Mouse (Mus musculus) heart, postnatal 14 days (tissue): ENCODE results near the gene Gpc6. TPM values are rescaled to one million over a fixed set of nuclear protein-coding genes. Genes with fewer than 3 reads are reported as not detected.

ENCODE experiments used
- DNase-seq, 2 experiments: peaks; one replicate each; pipeline ENCODE4 v3.0.0; 2021 to 2022
- intact Hi-C: fragments of 180-260 bp; cut with DNase I; formaldehyde crosslinking; loops from one replicate; pipeline ENCODE4 v1.15.1; 2025
- long read RNA-seq, 2 experiments: library from polyadenylated mRNA; stranded (forward); transcript quantifications; one replicate each; pipeline ENCODE4 v2.0.0; 2021
- total RNA-seq, 2 experiments: library from RNA; stranded (reverse); gene quantifications; 2 replicates each; pipeline ENCODE4 v1.2.3; 2021

The Gpc6 gene
- total RNA-seq, result 10 to 100 TPM; 21.1 to 22.5 TPM
- long read RNA-seq, experiment 1, partial matches to known transcripts, result 0 of 2 reads
- long read RNA-seq, experiment 1, other reads (novel, unspliced or antisense), result 2 of 2 reads
- long read RNA-seq, experiment 2, result 0 reads

DNA sequence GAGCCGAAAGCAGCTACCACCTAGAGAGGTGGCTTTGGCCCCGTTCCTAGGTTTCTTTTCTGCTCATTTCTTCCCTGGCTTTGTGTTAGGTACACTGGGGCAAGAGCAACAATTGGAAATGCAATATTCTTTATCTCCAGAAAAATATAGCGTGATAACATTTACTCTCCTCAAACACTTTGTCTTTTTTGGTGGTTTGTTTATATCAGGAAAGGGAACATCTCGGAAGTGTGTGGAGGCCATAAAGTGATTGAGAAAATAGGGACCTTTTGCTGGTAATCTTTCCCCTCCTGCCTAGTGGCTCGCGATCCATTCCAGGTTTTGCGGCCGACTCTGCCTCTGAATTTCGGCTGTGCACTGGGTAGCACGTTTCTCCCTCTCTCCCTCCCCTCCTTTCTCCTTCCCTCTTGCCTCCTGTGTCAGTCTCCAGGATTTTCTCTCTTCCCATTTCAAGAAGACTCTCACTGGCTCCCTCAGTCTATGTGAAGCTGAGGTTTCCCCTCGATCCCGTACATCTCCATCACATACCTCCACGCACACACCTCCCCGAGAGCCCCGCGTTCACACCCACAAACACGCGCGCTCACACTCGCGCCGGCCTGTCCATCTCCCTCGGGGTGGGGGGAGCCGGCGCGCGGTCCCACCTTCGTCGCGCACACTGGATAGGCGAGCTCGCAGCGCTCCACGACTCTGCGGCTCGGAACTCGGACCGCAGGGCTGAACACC is at the start of gene Gpc6:
TSS of gene Gpc6 (plus strand) at position 440 of the 726 bp plus-strand sequence.
- intact Hi-C loops, result loop anchor here (10.0 kb wide), 1 partner anchor 170 kb away; no protein-coding TSS in a partner anchor
- peak; percentile 79 to 83 for DNase-seq

DNA sequence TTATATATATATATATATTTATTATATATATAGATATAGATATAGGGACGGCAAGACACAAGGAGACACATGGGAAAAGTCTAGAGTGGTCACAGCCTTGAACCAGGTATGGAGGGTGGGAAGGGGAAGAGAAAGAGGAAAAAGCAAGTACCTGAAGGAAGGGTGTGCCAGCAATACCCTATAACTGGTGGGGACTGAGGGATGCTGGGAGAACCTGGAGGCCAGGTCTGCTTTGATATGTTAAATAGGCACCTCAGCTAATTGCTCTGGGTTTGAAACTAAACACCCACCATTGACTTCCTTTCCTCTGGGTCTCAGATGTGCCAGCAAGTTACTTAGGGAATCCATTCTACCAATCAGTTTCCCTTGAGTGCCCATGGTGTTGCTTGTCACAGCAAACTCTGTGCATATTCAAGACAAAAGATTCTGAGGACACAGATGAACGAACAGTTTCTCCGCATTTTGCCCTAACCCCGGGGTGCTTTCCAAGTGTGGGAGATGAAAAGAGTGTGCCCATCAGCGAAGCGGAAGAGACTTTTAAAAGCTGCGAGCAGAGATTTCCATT is 42.6 kb upstream of the Gpc6 start:
- no peak for DNase-seq

DNA sequence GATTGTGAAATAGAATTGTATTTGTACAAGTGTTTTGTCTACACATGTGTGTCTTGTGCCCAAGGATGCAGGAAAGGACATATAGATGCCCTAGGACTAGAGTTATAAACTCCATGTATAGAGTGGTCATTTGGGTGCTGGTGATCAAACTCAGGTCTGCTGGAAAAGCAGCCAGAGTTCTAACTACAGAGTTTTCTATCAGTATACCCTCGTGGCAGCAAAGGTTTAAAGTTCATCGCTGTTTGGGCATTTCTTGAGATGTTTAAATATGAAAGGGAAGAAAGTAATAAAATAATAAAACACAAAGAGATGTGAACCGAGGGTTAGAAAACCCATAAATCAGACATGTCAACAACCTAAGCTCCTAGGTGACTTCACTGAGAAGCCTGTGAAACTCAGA is 30.8 kb upstream of the Gpc6 start:
- no peak for DNase-seq
- intact Hi-C loops, result no loop called here

More for the DNA sequence above, 42.6 kb upstream of the Gpc6 start:
- intact Hi-C loops, result no loop called here

DNA sequence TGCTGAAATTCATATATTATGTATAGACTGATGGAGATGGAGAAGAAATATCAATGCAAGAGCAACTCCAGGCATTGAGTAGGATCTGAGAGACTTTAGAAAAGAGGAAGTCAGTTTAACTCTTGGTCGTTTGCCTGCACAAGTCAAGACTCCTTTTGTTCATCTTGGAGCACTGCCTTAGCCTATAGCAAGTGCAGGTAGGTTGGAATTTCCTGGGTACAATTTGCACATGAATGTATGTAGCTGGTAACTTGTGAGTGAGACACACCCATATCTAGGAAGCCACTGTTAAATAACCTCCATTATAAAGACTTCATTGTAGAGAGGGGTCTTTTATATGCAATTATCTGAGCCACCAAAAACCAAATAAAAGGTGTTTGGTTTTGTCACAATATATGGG is 27.1 kb upstream of the Gpc6 start:
- intact Hi-C loops, result no loop called here

DNA sequence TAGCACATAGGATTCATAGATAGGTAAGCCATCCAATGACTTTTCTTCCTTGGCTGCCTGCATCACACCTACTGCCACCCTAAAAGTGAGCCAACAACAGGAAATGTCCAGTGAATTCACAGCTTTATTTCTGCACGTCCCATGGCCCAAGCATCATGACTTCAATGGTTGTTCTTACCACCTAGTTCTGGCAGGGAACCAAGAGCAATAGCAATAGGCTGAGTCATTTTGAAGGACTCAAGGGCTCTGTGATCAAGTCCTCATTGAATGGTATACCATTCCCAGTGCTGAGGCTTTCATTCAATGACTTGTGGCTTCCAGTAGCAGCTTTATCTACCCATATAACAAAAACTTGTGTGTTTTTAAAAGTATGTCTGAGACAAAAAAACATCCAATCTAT is 13.3 kb upstream of the Gpc6 start:
- intact Hi-C loops, result no loop called here
- no peak for DNase-seq

More for the DNA sequence above, 27.1 kb upstream of the Gpc6 start:
- DNase-seq, result no peak

DNA sequence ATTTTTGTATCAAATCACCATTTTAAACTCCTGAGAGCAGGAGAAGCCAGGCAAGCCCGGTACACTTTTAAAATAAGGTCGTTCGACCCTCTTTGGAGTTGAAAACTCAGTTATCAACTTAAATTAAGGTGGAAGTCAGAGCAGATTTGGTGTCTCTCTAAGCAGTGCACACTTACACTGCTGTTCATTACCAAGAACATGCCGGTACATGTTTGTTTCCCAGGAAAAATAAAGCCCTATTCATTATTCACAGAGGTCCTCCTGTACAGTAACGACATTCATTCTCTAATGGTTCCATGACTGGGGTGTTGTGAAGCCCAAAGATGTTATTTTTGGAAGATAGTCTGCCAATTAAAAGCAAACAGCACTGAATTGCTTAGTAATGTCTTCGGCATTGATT is 8.2 kb upstream of the Gpc6 start:
- intact Hi-C loops, result no loop called here
- DNase-seq, result no peak

DNA sequence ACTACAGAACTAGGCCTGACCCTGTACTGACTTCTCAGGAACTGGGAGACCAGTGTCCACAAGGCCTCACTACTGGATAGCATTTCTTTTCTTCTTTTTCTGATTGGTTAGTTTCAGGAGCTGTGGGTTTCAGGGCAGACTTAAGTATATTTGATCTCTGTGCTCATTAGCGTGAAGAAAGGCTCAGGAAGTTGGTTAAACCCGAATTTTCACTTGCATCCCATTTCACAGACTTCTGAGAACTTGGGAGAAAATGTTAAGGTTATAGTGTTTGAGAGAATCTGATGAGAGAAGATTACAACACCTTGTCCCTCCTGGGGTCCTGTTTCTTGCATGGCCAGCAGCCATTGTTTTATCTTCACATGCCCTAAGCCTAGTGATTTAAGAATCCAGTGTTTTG is 849 bp upstream of the Gpc6 start:
- intact Hi-C loops, result loop anchor here (10.0 kb wide), 1 partner anchor 171 kb away; no protein-coding TSS in a partner anchor
- DNase-seq, result no peak

DNA sequence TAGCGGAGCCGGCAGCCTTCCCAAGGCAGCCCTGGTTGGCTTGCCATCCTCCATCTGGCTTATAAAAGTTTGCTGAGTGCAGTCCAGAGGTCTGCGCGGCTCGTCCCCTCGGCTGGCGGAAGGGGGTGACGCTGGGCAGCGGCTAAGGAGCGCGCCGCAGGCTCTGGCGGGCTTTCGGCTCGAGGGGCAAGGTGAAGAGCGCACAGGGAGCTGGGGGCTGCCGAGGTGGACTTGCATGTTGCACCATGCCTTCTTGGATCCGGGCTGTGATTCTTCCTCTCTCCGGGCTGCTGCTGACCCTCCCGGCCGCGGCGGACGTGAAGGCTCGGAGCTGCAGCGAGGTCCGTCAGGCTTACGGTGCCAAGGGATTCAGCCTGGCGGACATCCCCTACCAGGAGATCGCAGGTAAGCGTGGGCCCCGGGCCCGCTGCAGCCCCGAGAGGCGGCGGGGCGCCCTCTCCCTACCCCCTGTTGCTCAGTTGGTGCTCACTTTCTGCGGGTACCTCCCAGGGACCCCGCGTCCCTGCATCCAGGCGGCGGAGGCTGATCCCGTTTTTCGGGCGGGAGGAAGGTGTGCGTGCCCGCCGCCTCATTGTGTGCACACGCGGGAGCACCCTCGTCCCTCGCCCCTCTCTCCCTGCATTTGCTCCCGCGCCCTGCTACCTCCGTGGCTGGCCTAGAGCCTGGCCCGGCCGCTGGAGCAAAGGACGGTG is 732 bp downstream of the Gpc6 start:
- peak; percentile 44 to 47 for DNase-seq
- intact Hi-C loops, result loop anchor here (10.0 kb wide), 1 partner anchor 169 kb away; no protein-coding TSS in a partner anchor

DNA sequence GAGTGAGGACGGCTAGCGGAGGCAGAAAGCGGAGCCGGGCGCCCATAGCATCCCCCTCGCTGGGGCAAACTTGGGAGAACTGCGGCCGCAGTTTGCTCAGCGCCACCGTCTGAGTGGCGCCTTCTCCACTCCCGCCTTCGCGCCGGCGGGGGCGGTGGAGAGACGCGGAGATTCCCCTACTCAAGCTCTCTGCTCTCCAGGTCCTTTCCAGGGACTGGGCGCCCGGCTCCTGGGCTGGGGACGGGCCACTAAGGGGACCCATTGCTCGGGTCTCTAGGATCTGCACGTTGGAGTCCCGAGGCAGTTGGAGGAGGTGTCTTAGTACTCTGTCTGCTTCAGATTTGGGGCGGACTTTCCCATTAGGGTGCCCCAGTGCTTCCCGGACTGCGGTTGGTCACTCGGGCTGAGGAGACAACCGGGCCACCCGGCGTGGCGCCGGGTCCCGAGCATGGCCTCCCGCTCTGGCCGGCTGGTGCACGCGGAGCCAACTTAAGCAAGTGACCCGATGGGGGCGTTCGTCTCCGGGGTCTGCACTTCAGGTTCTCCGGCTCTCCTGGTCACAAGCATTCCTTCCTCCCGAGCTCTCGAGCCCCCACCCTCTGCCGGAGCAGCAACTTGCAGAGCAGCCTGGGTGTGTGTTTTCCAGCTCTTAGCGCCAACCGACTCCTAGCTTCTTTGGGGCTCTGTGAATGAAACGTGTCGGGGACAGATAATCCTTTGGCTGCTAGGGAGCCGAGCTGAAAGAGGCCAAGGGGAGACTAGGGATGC is 1.5 kb downstream of the Gpc6 start:
- DNase-seq, result peak; percentile 64 to 67
- intact Hi-C loops, result loop anchor here (10.0 kb wide), 1 partner anchor 168 kb away; no protein-coding TSS in a partner anchor

DNA sequence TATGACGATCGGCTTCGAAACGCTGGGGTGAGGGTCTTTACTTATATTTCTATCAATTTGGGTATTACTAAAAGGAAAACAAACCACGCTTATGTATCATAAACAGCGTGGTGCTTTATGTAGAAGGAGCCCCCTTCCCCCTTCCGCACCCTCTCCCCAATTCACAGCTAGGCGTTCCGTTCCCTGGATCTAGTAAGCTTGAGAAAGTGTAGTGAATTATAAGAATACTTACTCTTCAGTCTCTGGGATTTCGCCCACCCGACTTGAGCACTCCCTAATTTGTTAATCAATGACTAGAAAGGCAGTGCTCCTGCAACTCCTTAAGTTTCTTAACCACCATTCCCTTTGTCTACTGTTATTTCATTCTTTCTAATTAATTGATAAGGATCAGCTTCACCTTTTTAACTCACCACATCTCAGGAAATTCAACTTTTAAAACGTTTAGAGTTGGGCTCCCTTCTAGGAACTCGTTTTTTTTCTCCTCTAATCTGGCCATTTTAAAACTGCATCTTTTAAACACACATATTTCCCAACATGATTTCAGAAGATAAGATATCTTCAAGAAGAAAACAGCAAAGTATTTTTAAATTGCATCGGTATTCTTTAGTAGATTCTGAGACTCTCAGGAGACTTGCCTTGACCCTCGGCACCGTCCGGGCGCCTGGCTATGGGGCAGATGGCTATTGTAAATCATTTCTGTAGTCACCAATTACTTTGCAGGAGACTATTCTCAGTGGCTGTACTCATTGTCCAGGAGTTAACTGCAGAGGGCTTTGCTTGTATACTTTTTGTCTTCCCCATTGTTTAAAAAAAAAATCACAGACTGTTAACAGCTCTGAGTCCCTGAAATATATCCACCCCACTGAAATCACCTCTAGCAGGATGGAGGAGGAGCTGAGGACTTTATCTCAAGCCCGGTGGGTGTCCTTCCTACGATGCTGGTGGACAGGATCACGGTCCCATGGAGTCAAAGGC is 2.5 kb downstream of the Gpc6 start:
- no peak for DNase-seq
- intact Hi-C loops, result loop anchor here (10.0 kb wide), 1 partner anchor 167 kb away; no protein-coding TSS in a partner anchor

DNA sequence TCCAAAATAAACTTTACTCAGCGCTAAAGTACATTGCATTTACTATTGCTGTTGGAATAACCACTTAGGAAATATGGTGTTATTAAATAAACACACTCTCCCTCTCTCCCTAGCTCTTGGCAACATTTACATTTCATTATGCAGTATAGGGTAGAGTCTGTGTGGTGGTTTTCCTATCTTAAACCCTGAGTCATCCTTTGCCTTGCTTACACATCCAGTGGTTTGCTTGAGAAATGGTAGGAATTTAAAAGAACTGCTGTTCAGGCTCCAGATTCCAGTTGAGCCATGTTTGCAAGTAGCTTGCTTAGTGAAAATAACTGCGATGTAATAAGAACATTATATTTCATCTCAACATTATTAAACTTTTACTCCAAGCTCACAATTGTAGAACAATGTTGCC is 3.3 kb downstream of the Gpc6 start:
- DNase-seq, result no peak
- intact Hi-C loops, result loop anchor here (10.0 kb wide), 1 partner anchor 166 kb away; no protein-coding TSS in a partner anchor

DNA sequence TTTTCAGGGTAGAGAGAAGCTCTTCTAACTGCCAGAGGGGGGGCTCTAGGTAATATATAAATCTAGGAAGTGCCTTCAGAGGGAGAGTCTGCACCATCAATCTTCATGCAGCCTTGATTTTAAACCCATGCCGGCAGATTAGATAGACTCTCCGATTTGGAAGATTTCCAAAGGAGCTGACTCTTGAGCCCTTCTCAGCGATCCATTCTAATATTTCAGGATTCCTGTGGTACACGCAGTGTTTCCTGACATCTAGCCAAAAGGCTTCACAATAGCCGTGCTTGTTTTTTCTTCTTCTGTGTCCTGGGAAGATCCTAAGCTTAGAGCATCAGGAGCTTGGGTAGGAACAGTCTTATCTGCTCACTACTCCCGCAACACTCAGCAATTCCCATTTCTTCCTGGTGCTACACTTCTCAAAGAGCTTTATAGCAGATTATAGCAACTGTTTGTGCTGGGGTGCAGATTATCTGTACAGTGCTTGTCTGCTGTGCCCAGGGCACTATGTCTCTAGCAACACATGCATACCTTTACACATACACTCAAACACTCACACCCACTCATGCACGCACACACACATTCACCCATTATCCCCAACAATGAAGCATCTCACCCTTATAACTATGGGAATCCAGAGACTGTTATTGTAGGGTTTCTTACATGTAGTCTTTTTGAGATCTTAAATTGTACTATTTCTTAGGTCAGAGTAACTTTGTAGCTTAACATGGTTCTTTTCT is 3.8 kb downstream of the Gpc6 start:
- intact Hi-C loops, result loop anchor here (10.0 kb wide), 1 partner anchor 166 kb away; no protein-coding TSS in a partner anchor
- no peak for DNase-seq

DNA sequence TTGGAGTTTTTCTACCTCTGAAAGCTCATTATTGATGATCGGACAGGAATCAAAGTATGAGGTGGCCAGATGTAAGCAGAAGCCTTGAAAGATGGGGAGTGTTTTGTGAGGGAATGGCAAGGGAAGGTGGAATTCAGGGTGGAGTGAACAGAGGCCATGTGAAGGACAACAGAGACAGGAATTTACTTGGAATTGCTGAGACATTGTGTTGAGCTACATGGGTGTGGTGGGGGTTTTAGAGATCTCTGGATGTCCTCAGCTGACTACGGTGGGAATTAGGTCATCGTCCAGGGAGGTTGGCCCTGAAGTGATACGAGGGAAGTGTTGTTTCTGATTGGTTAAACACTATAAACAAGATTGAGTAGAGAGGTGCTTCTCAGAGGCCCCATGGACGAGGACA is 8.7 kb downstream of the Gpc6 start:
- DNase-seq, result no peak
- intact Hi-C loops, result no loop called here

DNA sequence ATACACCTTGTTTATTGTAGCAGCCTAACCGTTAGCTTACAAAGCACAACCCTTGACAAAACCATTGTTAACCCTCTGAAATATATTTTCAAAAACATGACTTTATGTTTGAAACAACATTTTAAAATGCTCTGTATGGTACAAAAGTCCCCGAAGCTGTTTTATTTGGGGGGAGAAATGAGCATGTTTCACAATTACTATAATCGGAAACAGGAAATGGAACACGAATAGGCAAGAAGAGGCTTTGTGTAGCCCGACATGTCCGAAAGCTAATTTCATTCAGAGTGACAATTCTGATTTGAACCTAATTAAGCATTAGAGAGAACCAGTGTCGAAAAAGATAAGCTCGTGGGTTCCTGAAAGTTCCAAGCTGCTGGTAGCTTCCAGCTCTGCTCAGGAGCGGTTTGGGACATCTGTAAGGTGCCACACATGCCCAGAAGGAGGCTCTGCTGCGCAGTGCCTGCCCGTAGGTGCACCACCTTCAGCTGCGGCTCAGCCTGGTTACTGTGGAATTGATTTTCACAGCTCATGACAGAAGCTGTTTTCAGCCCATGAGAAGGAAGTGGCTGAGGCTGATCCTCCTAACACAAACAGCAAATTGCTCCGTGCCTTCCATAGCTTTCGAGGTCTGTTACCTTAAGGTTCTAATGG is 12.9 kb downstream of the Gpc6 start:
- intact Hi-C loops, result no loop called here
- DNase-seq, result no peak

DNA sequence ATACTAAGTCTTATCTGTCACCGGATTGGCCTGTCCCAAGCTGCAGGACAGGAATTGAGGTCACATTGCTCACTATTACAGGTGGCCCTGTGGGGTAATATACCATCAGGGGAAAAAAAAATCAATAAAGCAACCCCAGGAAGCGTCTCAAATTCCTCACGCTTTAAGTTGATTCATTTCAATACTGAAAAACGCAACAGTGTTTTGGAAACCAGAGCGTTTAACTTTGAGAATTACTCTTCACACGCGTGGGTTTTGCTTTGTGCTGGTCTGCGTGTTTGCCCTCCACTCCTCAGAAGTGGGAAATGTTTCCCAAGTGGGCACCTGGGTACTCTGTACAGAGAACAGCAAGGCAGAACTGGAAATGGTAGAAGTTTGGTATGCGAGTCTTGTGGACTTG is 13.6 kb downstream of the Gpc6 start:
- DNase-seq, result no peak
- intact Hi-C loops, result no loop called here

DNA sequence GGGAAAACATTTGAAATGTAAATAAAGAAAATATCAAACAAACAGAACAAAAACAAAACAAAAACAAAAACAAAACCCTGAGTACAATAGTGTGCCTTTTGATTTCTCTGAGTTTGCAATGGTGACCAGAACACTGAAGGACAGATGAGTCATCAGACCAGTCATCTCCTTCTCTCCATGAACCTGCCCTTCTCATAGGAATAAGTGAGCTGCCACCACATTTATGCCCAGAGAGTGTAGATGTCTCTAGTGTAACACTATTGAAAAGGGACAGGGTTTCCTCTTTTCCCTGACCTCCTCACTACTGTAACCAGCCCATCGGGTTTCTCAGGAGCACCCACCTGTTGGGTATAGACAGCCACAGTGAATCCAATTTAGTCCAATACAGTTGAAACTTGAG is 14.4 kb downstream of the Gpc6 start:
- no peak for DNase-seq
- intact Hi-C loops, result no loop called here

DNA sequence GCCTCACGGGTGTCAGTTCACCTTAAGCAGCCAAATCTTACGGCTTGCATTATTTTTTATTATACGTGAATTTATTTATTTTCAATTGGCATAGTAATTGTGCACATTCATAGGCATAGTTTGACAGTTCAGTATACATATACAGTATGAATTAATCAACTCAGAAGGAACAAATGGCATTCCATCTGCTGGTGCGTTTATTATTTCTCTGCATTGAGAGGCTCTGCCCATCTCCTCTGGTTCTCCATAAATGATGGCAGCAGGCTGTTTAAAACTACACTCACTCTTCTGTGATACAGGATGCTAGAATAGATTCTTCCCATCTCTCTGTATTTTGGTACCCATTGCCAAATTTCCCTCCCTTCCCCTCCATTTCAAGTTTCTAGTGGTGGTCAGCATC is 16.7 kb downstream of the Gpc6 start:
- intact Hi-C loops, result no loop called here

DNA sequence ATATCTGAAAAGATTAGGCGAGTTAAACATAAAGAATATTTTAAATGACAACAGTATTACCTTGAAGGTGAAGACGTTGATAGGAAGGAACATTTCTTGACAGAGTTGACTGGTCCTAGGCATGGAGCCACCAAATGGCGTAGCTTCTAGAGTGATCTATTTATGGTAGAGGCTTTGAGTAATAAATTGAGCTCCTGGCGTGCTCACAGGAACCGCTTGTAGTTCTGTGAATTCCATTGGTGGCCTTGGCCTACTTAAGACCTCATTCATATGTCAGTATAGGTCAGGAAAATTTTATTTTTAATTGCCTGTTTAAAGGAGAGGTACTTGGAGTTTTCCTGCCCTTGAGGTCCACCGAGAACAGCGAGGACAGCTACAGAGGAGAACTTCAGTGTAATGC is 18.6 kb downstream of the Gpc6 start:
- DNase-seq, result no peak
- intact Hi-C loops, result no loop called here

More for the DNA sequence above, 16.7 kb downstream of the Gpc6 start:
- DNase-seq, result no peak
